Mouse (Mus musculus) brain, embryonic 14.5 days (tissue): ENCODE results near the gene Macf1.

Experiments used
- CTCF ChIP-seq: fragments of 200-500 bp; IDR thresholded peaks from 2 replicates; pipeline ENCODE4 v1.5.1; 2012; ENCODE audit warnings: inconsistent platforms, mild to moderate bottlenecking, moderate library complexity, borderline replicate concordance; ENCODE audit not compliant: insufficient read depth, insufficient read length; ENCODE audit errors: extremely low read depth
- POLR2A ChIP-seq: fragments of 200-500 bp; IDR thresholded peaks from 2 replicates; pipeline ENCODE4 v1.6.1; 2012; ENCODE audit warnings: mild to moderate bottlenecking, inconsistent platforms, borderline replicate concordance; ENCODE audit not compliant: poor library complexity, insufficient read depth, insufficient read length, severe bottlenecking; ENCODE audit errors: extremely low read depth

- no peak for TF ChIP-seq CTCF
- TF ChIP-seq POLR2A, result no peak
These were observed 268.6 kb downstream of the Macf1 start for GRCm38 (mm10) chr4:123415566-123415965.
